Mouse (Mus musculus): ENCODE data around the gene Prss38.

Gene Prss38

DNA sequence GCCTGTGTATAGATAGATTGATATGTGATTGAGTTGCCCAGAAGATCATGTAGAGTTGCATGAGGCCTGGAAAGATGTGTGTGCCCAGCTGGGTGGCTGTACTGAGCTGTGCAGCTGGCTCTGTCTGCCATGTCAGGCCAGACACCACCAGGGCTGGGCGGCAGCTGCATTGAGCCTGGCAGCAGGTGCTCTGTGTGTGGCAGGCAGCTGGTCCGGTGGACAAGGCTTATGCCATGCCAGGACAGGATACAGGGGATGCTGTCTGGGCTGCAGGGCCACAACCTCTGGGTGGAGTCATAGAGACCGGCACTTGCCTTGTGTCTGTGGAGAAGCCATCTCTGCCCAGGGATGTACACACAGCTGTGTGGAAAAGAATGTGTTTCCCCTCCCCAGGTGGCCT lies 52.5 kb downstream of the Prss38 start:
- DNase-seq (ENCODE audit: low spot score in 2 of 2): no peak
